Mouse (Mus musculus) embryonic facial prominence, embryonic 11.5 days (tissue): ENCODE measurements around the gene Sparc. TPM values are rescaled to one million over a fixed set of nuclear protein-coding genes. Genes with fewer than 3 reads are reported as not detected.

Experiments used
- ATAC-seq: fragments of 200-750 bp; cut with Nextera tagmentation; replicated peaks from 2 replicates; pipeline ENCODE4 v1.8.0; 2017; ENCODE audit warnings: low read depth; ENCODE audit not compliant: insufficient number of reproducible peaks, low FRiP score, low TSS enrichment
- DNase-seq: peaks from one replicate; pipeline ENCODE4 v3.0.0-alpha.2; 2015; ENCODE audit warnings: low spot score
- H3K27ac ChIP-seq: fragments of 300-500 bp; sonication (generic); replicated peaks from 2 replicates; pipeline ENCODE4 v1.5.1; 2014; ENCODE audit warnings: mild to moderate bottlenecking, low read depth, low read length, control low read depth
- H3K27me3 ChIP-seq: fragments of 300-500 bp; sonication (generic); 2 replicates; pipeline ENCODE4 v1.6.1; 2014; ENCODE audit warnings: mild to moderate bottlenecking, low read length, moderate library complexity, mixed read lengths; ENCODE audit not compliant: control insufficient read depth, insufficient read depth
- H3K36me3 ChIP-seq: fragments of 300-500 bp; sonication (generic); replicated peaks from 2 replicates; pipeline ENCODE4 v1.6.1; 2014; ENCODE audit warnings: low read depth, mild to moderate bottlenecking, low read length, moderate library complexity, mixed read lengths; ENCODE audit not compliant: control insufficient read depth, insufficient read depth
- H3K4me1 ChIP-seq: fragments of 300-500 bp; sonication (generic); 2 replicates; pipeline ENCODE4 v1.6.1; 2014; ENCODE audit warnings: low read length, mixed read lengths; ENCODE audit not compliant: control insufficient read depth, insufficient read depth
- H3K4me2 ChIP-seq: fragments of 300-500 bp; sonication (generic); 2 replicates; pipeline ENCODE4 v1.6.1; 2014; ENCODE audit warnings: low read depth, mild to moderate bottlenecking, control low read depth, low read length, moderate library complexity
- H3K4me3 ChIP-seq: fragments of 300-500 bp; sonication (generic); 2 replicates; pipeline ENCODE4 v1.5.1; 2014; ENCODE audit warnings: low read depth, low read length, control low read depth
- H3K9ac ChIP-seq: fragments of 300-500 bp; sonication (generic); replicated peaks from 2 replicates; pipeline ENCODE4 v1.6.1; 2014; ENCODE audit warnings: mild to moderate bottlenecking, control low read depth, low read length
- H3K9me3 ChIP-seq: fragments of 300-500 bp; sonication (generic); replicated peaks from 2 replicates; pipeline ENCODE4 v1.6.1; 2016; ENCODE audit warnings: mild to moderate bottlenecking, low read length, inconsistent platforms, mixed read lengths; ENCODE audit not compliant: control insufficient read depth
- WGBS: fragments of 180-500 bp; shearing (Covaris S2); extraction: QIAGEN DNeasy Blood & Tissue Kit; methylation state at CpG from one replicate; pipeline ENCODE4 v1.1.7; 2014; 5-methylcytosine and 5-hydroxymethylcytosine counted together
- polyA plus RNA-seq: library from polyadenylated mRNA; unstranded; fragments of >200 nt; fragmentation: Nextera tagmentation; extraction: Ambion mirVana; gene quantifications from 2 replicates; pipeline ENCODE4 v1.2.1, GENCODE M21; 2014

The Sparc gene
- polyA plus RNA-seq, 1 experiment from 2014 or later, result 423 TPM

- WGBS, result 64% methylated on average over 3 of the region's 3 CpGs
- Histone ChIP-seq H3K27me3 (no peaks in the 10 kb centered on the region), H3K27ac (no peak overlapping the region), H3K9ac (no peak overlapping the region; the same call in 1 of the 2 replicates), H3K4me1 (peaks cover 5% of the 10 kb centered on the region; the same call in 1 of the 2 replicates), H3K9me3 (no peaks in the 10 kb centered on the region), H3K4me2 (no peak overlapping the region), H3K4me3 (no peak overlapping the region), H3K36me3 (no peaks in the 10 kb centered on the region)
- DNase-seq (no peak), ATAC-seq (no peak)
Observed at GRCm38 (mm10) chr11:55432981-55433380, 10.0 kb upstream of the Sparc start.

GRCm38 (mm10) chr11:55429973-55430372, 7.0 kb upstream of the Sparc start:
- Histone ChIP-seq H3K4me1 (peaks cover 5% of the 10 kb centered on the region; the same call in 1 of the 2 replicates), H3K27me3 (no peaks in the 10 kb centered on the region), H3K9me3 (no peaks in the 10 kb centered on the region), H3K27ac (no peak overlapping the region), H3K4me3 (no peak overlapping the region), H3K4me2 (no peak overlapping the region), H3K36me3 (no peaks in the 10 kb centered on the region), H3K9ac (no peak overlapping the region)
- WGBS, result 84% methylated on average over 2 of the region's 2 CpGs
- DNase-seq (no peak), ATAC-seq (no peak)

DNA sequence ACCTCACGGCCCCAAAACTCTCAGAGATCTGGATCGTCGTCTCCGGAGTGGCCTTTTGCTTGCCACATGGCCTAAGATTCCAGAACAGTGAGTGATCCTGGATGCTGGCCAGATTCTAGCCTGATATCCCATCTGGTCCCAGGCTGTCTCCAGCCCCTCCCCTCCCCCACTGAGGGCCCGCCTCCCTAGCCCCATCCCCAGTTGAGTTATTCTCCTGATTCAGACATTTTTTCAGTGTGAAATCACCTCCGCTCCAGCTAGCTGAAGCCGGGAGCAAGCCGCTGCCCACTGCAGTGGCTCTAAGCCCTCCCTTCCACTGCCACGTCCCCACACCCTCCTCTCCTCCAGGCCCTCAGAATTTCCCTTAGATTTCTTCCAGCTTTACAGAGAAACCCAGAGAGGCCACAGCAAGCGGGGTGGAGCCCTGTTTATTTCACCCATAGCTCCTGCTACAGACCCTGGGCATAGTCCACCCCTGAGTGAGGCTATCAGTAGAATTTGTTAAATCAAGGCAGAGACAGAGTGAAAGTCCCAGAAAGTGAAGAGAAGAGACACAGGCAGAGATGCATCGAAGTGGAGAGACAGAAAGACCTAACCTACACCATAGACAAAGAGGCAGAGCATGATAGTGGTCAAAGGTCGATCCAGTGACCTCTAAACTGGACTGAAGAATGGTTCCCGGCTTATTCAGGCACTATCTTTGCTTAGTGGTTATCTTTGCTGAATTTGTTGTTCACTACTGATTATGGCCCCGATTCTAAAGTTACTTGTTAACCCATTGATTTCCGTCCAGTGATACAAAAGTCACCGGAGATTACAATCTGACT, 5.4 kb upstream of the Sparc start:
- ATAC-seq, result peak; percentile 82
- DNase-seq, result peak; percentile 91
- H3K36me3 ChIP-seq, result no peaks in the 10 kb centered on the region
- H3K4me2 ChIP-seq, result no peak overlapping the region; the same call in 1 of the 2 replicates
- H3K27ac ChIP-seq, result peak overlapping the region; percentile 83
- 36% methylated on average over 16 of the region's 16 CpGs for WGBS
- H3K9ac ChIP-seq, result peak overlapping the region; percentile 44
- H3K27me3 ChIP-seq, result no peaks in the 10 kb centered on the region
- no peaks in the 10 kb centered on the region for H3K9me3 ChIP-seq
- peaks cover 5% of the 10 kb centered on the region; the same call in 1 of the 2 replicates for H3K4me1 ChIP-seq
- no peak overlapping the region for H3K4me3 ChIP-seq

- Histone ChIP-seq H3K4me2 (no peak overlapping the region), H3K4me3 (no peak overlapping the region), H3K9me3 (no peaks in the 10 kb centered on the region), H3K36me3 (no peaks in the 10 kb centered on the region), H3K27ac (no peak overlapping the region), H3K9ac (peak overlapping the region; percentile 22; the same call in 1 of the 2 replicates), H3K4me1 (peaks cover 8% of the 10 kb centered on the region; the same call in 1 of the 2 replicates), H3K27me3 (no peaks in the 10 kb centered on the region)
- ATAC-seq (no peak), DNase-seq (no peak)
- WGBS, result 76% methylated on average over 8 of the region's 8 CpGs
Observed at GRCm38 (mm10) chr11:55424746-55425360, 1.9 kb upstream of the Sparc start.

DNA sequence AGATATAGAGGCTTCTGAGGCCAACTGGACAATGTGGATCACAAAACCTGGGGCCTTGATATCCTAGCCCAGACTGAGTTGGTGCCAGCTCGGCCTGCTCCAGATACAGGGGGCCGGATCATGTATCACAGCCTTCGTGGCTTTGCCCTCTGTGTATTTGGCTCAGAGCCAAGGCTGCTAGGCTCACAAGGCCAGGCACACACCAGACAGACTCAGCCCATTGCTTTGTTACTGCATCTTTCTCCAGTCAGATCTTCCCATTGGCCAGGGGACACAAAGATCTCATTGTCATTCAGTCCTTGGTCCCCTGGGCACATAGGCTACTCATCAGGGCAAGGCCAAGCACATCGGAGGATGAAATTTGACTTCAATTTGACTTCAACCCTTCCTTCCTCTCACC, 773 bp upstream of the Sparc start:
- Histone ChIP-seq H3K4me1 (peaks cover 8% of the 10 kb centered on the region; the same call in 1 of the 2 replicates), H3K9ac (no peak overlapping the region), H3K4me3 (no peak overlapping the region), H3K9me3 (no peaks in the 10 kb centered on the region), H3K27ac (peak overlapping the region; percentile 48), H3K36me3 (no peaks in the 10 kb centered on the region), H3K4me2 (no peak overlapping the region), H3K27me3 (no peaks in the 10 kb centered on the region)
- DNase-seq (peak; percentile 74), ATAC-seq (peak; percentile 63)
- 15% methylated on average over 4 of the region's 4 CpGs for WGBS

DNA sequence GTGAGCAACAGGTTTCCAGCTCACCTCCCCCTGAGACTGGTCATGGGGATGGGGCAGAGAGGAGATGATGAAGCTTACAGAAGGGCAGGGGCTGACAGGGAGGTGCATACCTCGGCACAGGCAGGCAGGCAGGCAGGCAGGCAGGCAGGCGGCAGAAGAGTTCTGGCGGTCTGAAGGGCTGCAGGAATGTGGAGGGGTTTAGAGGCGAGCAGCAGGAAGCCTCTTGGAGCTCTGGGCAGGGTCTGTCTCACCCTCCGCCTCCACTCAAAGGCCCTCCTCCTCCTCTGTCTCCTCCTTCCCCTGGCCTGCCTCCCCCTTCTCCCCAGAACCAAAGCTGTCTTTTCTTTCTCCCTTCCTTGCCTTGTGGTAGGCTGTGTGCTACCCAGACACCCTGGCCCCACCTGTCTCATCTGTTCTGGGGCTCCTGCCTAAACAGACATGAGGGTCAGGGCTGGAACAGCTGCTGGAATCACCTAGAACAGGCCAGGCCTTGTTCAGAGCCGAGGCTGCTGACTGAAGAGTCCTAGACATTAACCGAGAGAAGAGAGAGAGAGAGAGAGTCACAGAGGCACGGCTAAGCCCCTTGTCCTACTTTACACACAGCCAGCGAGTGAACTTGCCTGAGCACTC, 3.2 kb downstream of the Sparc start:
- peak; percentile 78 for DNase-seq
- 4% methylated on average over 9 of the region's 9 CpGs for WGBS
- H3K27me3 ChIP-seq, result no peaks in the 10 kb centered on the region
- ATAC-seq, result peak; percentile 71
- H3K9me3 ChIP-seq, result no peaks in the 10 kb centered on the region
- peak overlapping the region; percentile 80 for H3K27ac ChIP-seq
- peak overlapping the region; percentile 74 for H3K9ac ChIP-seq
- H3K4me3 ChIP-seq, result peak overlapping the region; percentile 55
- peaks cover 6% of the 10 kb centered on the region; the same call in 1 of the 2 replicates for H3K4me1 ChIP-seq
- H3K4me2 ChIP-seq, result peak overlapping the region; percentile 79
- no peaks in the 10 kb centered on the region for H3K36me3 ChIP-seq

DNA sequence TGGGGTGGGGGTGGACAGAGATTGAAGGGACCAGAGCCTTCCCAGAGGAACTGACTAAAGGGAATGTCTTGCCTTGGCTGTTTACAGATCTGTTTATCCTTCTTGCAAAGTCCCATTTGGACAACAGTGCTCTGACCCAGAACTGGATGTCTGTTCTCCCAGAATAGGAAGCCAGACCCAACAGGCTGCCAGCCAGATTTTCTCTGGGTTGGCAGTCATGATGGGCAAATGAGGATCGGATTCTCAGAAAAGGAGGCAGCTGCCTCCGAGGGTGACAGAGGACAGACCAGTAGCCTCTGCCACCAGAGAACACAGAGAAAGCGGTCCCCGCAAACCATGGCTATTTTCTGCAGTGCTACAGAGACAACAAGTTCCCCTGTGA, 3.7 kb downstream of the Sparc start:
- Histone ChIP-seq H3K4me1 (peaks cover 6% of the 10 kb centered on the region; the same call in 1 of the 2 replicates), H3K27me3 (no peaks in the 10 kb centered on the region), H3K4me3 (peak overlapping the region; percentile 55), H3K9me3 (no peaks in the 10 kb centered on the region), H3K27ac (peak overlapping the region; percentile 80), H3K36me3 (no peaks in the 10 kb centered on the region), H3K9ac (peak overlapping the region; percentile 74), H3K4me2 (peak overlapping the region; percentile 79)
- DNase-seq (no peak), ATAC-seq (no peak)
- WGBS, result 2% methylated on average over 4 of the region's 4 CpGs
